Mouse (Mus musculus) CH12.LX (cell line): ENCODE data around the gene Rab25.

ENCODE experiments used
- CTCF ChIP-seq, 2 experiments: IDR thresholded peaks in 1 of 2; conservative IDR thresholded peaks in 1 of 2; 2 replicates each; pipeline ENCODE4 v1.5.1; 2011 to 2012; ENCODE audit warnings: low read depth in 2 of 2, low read length in 2 of 2, improper control_type of control experiment in 1 of 2, inconsistent platforms in 1 of 2, mild to moderate bottlenecking in 1 of 2, moderate library complexity in 1 of 2
- E2F4 ChIP-seq: IDR thresholded peaks from 2 replicates; pipeline ENCODE4 v1.6.1; 2011; ENCODE audit warnings: low read depth, low read length, improper control_type of control experiment; ENCODE audit not compliant: insufficient replicate concordance
- EP300 ChIP-seq: IDR thresholded peaks from 2 replicates; pipeline ENCODE4 v1.6.1; 2011; ENCODE audit warnings: low read length, improper control_type of control experiment
- ETS1 ChIP-seq: conservative IDR thresholded peaks from 2 replicates; pipeline ENCODE4 v1.6.1; 2012; ENCODE audit warnings: low read depth, mild to moderate bottlenecking, inconsistent platforms, low read length, improper control_type of control experiment, moderate library complexity
- GABPA ChIP-seq: IDR thresholded peaks from 2 replicates; pipeline ENCODE4 v1.6.1; 2012; ENCODE audit warnings: low read depth, low read length, improper control_type of control experiment, inconsistent platforms; ENCODE audit not compliant: insufficient replicate concordance
- JUN ChIP-seq: IDR thresholded peaks from 2 replicates; pipeline ENCODE4 v1.6.1; 2011; ENCODE audit warnings: low read depth, mild to moderate bottlenecking, low read length, improper control_type of control experiment, moderate library complexity; ENCODE audit not compliant: insufficient read depth
- JUND ChIP-seq: conservative IDR thresholded peaks from 2 replicates; pipeline ENCODE4 v1.6.1; 2011; ENCODE audit warnings: low read depth, low read length, improper control_type of control experiment
- MAX ChIP-seq: IDR thresholded peaks from 2 replicates; pipeline ENCODE4 v1.6.1; 2011; ENCODE audit warnings: low read length, improper control_type of control experiment
- MAZ ChIP-seq: IDR thresholded peaks from 2 replicates; pipeline ENCODE4 v1.6.1; 2012; ENCODE audit warnings: low read depth, mild to moderate bottlenecking, inconsistent platforms, low read length, improper control_type of control experiment, moderate library complexity
- MXI1 ChIP-seq: IDR thresholded peaks from 2 replicates; pipeline ENCODE4 v1.6.1; 2011; ENCODE audit warnings: mild to moderate bottlenecking, low read depth, low read length, improper control_type of control experiment
- POLR2A ChIP-seq: IDR thresholded peaks from 2 replicates; pipeline ENCODE4 v1.6.1; 2011; ENCODE audit warnings: low read depth, mild to moderate bottlenecking, improper control_type of control experiment, low read length
- USF1 ChIP-seq: IDR thresholded peaks from 2 replicates; pipeline ENCODE4 v1.6.1; 2014; ENCODE audit warnings: low read depth, mild to moderate bottlenecking, inconsistent platforms, low read length, improper control_type of control experiment

DNA sequence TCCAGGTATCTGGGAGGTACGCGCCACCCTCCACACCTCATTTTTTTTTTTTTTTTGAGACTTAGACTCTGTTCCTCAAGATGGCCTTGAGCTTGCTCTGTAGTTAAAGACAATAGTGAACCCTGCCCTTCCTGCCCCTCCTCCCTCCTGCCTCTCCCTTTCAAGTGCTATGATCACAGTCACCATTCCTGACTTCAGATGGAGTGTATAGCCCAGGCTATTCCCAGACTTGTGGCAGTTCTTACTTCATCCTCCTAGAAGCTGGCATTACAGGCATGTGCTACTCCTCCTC lies 33.1 kb downstream of the Rab25 start:
- TF ChIP-seq MXI1, result no peak
- TF ChIP-seq JUN, result no peak
- TF ChIP-seq JUND, result no peak
- TF ChIP-seq ETS1, result no peak
- no peak for TF ChIP-seq MAZ
- no peak for TF ChIP-seq POLR2A
- no peak for TF ChIP-seq MAX
- no peak for TF ChIP-seq CTCF (conservative IDR thresholded peaks at IDR 0.05 in 1 of 2, IDR thresholded peaks at IDR 0.05 in 1 of 2; ENCODE audit: low read depth in 2 of 2, low read length in 2 of 2)
- no peak for TF ChIP-seq E2F4
- no peak for TF ChIP-seq GABPA
- no peak for TF ChIP-seq EP300
- TF ChIP-seq USF1, result no peak
